Mouse (Mus musculus): ENCODE results near the gene Cpxm1. TPM values are rescaled to one million over a fixed set of nuclear protein-coding genes. Genes with fewer than 3 reads are reported as not detected.

The Cpxm1 gene
- total RNA-seq (2012; rRNA removed) (6.5 and 8.2 TPM in 2 replicates), polyA plus RNA-seq (2012; ENCODE audit: insufficient read depth in 1 of 2, insufficient read length in 2 of 2, low read depth in 1 of 2, low replicate concordance in 2 of 2, missing spikeins in 1 of 2) (10 to 100 TPM in 1 of 2 experiments, not detected in 1; 10.7 TPM)

- Histone ChIP-seq H3K4me3 (ENCODE audit: control insufficient read depth in 1 of 2, insufficient read depth in 1 of 2, low read depth in 2 of 2, low read length in 2 of 2) (peak within 1 kb of the TSS; percentile 61 to 64), H3K27me3 (ENCODE audit: control insufficient read depth in 1 of 2, insufficient read depth in 2 of 2, low read length in 2 of 2) (0 out of 4 replicates have a peak, but pooled peaks cover 0 to 2% of the 10 kb centered on the region in 2 experiments), H3K9ac (ENCODE audit: control insufficient read depth, low read depth, low read length, poor library complexity, severe bottlenecking) (peak within 1 kb of the TSS; percentile 68), H3K36me3 (ENCODE audit: control insufficient read depth in 1 of 2, insufficient read depth in 2 of 2, low read length in 2 of 2) (peaks cover 0 to 3% of the 10 kb centered on the region in 2 experiments; a peak in 1 of 4 replicates), H3K9me3 (replicated peaks; ENCODE audit: insufficient read depth, low read length) (no peaks in the 10 kb centered on the region), H3K4me1 (ENCODE audit: control insufficient read depth in 1 of 2, insufficient read depth in 2 of 2, low read length in 2 of 2) (peaks cover 5 to 7% of the 10 kb centered on the region in 2 experiments; a peak in 3 of 4 replicates), H3K27ac (ENCODE audit: control insufficient read depth, low read depth, low read length) (0 out of 2 replicates have a peak within 1 kb of the TSS, but pooled peaks have one; percentile 7), H3K79me2 (ENCODE audit: control insufficient read depth, insufficient read depth, low read length, poor library complexity) (no peaks in the 10 kb centered on the region; the same call in 1 of the 2 replicates)
- TF ChIP-seq NRF1 (IDR thresholded peaks at IDR 0.05; ENCODE audit: insufficient read depth, low read depth, low read length, poor library complexity, severe bottlenecking) (no peak), TAL1 (IDR thresholded peaks at IDR 0.05; ENCODE audit: low read length) (no peak), MXI1 (IDR thresholded peaks at IDR 0.05; ENCODE audit: low read depth, low read length) (peak; percentile 84), E2F4 (IDR thresholded peaks at IDR 0.05; ENCODE audit: borderline replicate concordance, low read depth, low read length) (no peak), MYC (IDR thresholded peaks at IDR 0.05; ENCODE audit: low read depth, low read length) (no peak; the same call in 1 of the 2 replicates), BHLHE40 (IDR thresholded peaks at IDR 0.05; ENCODE audit: borderline replicate concordance, low read depth, low read length) (no peak), TBP (IDR thresholded peaks at IDR 0.05; ENCODE audit: low read depth, low read length) (no peak), UBTF (IDR thresholded peaks at IDR 0.05; ENCODE audit: borderline replicate concordance, insufficient read depth, low read depth, low read length) (no peak), EP300 (IDR thresholded peaks at IDR 0.05; ENCODE audit: low read depth in 1 of 2, low read length in 2 of 2) (no peak), MAFK (IDR thresholded peaks at IDR 0.05; ENCODE audit: borderline replicate concordance, low read depth, low read length) (peak; percentile 66), SMC3 (IDR thresholded peaks at IDR 0.05; ENCODE audit: low read depth, low read length) (no peak), JUND (IDR thresholded peaks at IDR 0.05; ENCODE audit: low read depth, low read length) (no peak), GABPA (IDR thresholded peaks at IDR 0.05; ENCODE audit: low read depth, low read length) (no peak), USF2 (IDR thresholded peaks at IDR 0.05; ENCODE audit: borderline replicate concordance in 1 of 2, insufficient read depth in 1 of 2, low read depth in 1 of 2, low read length in 2 of 2) (no peak), SIN3A (IDR thresholded peaks at IDR 0.05; ENCODE audit: low read length) (no peak; the same call in 1 of the 2 replicates), USF1 (IDR thresholded peaks at IDR 0.05; ENCODE audit: low read depth, low read length) (peak; percentile 38; the same call in 1 of the 2 replicates), RCOR1 (IDR thresholded peaks at IDR 0.05; ENCODE audit: low read depth, low read length) (no peak), ZC3H11A (IDR thresholded peaks at IDR 0.05; ENCODE audit: low read depth, low read length) (no peak), MAX (IDR thresholded peaks at IDR 0.05; ENCODE audit: low read length) (peak; percentile 72), MEF2A (IDR thresholded peaks at IDR 0.05; ENCODE audit: extremely low read depth, insufficient replicate concordance, low read depth, low read length, poor library complexity, severe bottlenecking) (no peak), POLR2AphosphoS2 (IDR thresholded peaks at IDR 0.05; ENCODE audit: low read length) (no peak), CTCF (IDR thresholded peaks at IDR 0.05 in 2 of 3, conservative IDR thresholded peaks at IDR 0.05 in 1 of 3; ENCODE audit: control insufficient read depth in 1 of 3, insufficient read depth in 1 of 3, low read depth in 2 of 3, low read length in 3 of 3, poor library complexity in 1 of 3, severe bottlenecking in 1 of 3) (no peak), POLR2A (IDR thresholded peaks at IDR 0.05; ENCODE audit: control insufficient read depth in 1 of 2, insufficient read depth in 1 of 2, low read depth in 1 of 2, low read length in 2 of 2, poor library complexity in 1 of 2) (0 out of 4 replicates have a peak, but pooled peaks of 1 of the 2 experiments have one; percentile 21), GATA1 (IDR thresholded peaks at IDR 0.05; ENCODE audit: low read depth, low read length) (no peak)
- DNase-seq (ENCODE audit: low read depth, low spot score) = peak; percentile 67
Measured at GRCm38 (mm10) chr2:130397186-130397985, at the start of gene Cpxm1. Gene Cpxm1, minus strand, starts transcription at chr2:130397574.

Data from MEL (cell line).